Mouse (Mus musculus) hindbrain, embryonic 11.5 days (tissue): Measurements from ENCODE around the gene Myt1. TPM values are rescaled to one million over a fixed set of nuclear protein-coding genes. Genes with fewer than 3 reads are reported as not detected.

Source experiments
- ATAC-seq: fragments of 200-750 bp; cut with Nextera tagmentation; 2 replicates; pipeline ENCODE4 v1.8.0; 2017; ENCODE audit warnings: mild to moderate bottlenecking, moderate TSS enrichment, moderate library complexity; ENCODE audit not compliant: low FRiP score
- DNase-seq: peaks from one replicate; pipeline ENCODE4 v3.0.0-alpha.2; 2015; ENCODE audit warnings: low spot score
- H3K27ac ChIP-seq: fragments of 300-500 bp; sonication (generic); 2 replicates; pipeline ENCODE4 v1.5.1; 2014; ENCODE audit warnings: mild to moderate bottlenecking, low read depth, low read length
- H3K27me3 ChIP-seq: fragments of 300-500 bp; sonication (generic); 2 replicates; pipeline ENCODE4 v1.6.1; 2014; ENCODE audit warnings: mild to moderate bottlenecking, low read length, moderate library complexity, mixed read lengths; ENCODE audit not compliant: control insufficient read depth, insufficient read depth
- H3K36me3 ChIP-seq: fragments of 300-500 bp; sonication (generic); 2 replicates; pipeline ENCODE4 v1.6.1; 2014; ENCODE audit warnings: mild to moderate bottlenecking, low read length, moderate library complexity, mixed read lengths; ENCODE audit not compliant: control insufficient read depth, insufficient read depth
- H3K4me1 ChIP-seq: fragments of 300-500 bp; sonication (generic); replicated peaks from 2 replicates; pipeline ENCODE4 v1.6.1; 2014; ENCODE audit warnings: low read length, mixed read lengths; ENCODE audit not compliant: control insufficient read depth, insufficient read depth
- H3K4me2 ChIP-seq: fragments of 300-500 bp; sonication (generic); replicated peaks from 2 replicates; pipeline ENCODE4 v1.6.1; 2014; ENCODE audit warnings: mild to moderate bottlenecking, low read depth, low read length
- H3K4me3 ChIP-seq: fragments of 300-500 bp; sonication (generic); 2 replicates; pipeline ENCODE4 v1.5.1; 2014; ENCODE audit warnings: low read depth, low read length
- H3K9ac ChIP-seq: fragments of 300-500 bp; sonication (generic); 2 replicates; pipeline ENCODE4 v1.6.1; 2014; ENCODE audit warnings: low read depth, low read length
- H3K9me3 ChIP-seq: fragments of 300-500 bp; sonication (generic); 2 replicates; pipeline ENCODE4 v1.6.1; 2016; ENCODE audit warnings: low read length; ENCODE audit not compliant: control insufficient read depth
- WGBS: fragments of 180-500 bp; shearing (Covaris S2); extraction: QIAGEN DNeasy Blood & Tissue Kit; methylation state at CpG from one replicate; pipeline ENCODE4 v1.1.7; 2014; 5-methylcytosine and 5-hydroxymethylcytosine counted together
- polyA plus RNA-seq: library from polyadenylated mRNA; unstranded; fragments of >200 nt; fragmentation: Nextera tagmentation; extraction: Ambion mirVana; gene quantifications from 2 replicates; pipeline ENCODE4 v1.2.1, GENCODE M21; 2014

The Myt1 gene
- 38.7 and 39.3 TPM in 2 replicates for polyA plus RNA-seq

DNA sequence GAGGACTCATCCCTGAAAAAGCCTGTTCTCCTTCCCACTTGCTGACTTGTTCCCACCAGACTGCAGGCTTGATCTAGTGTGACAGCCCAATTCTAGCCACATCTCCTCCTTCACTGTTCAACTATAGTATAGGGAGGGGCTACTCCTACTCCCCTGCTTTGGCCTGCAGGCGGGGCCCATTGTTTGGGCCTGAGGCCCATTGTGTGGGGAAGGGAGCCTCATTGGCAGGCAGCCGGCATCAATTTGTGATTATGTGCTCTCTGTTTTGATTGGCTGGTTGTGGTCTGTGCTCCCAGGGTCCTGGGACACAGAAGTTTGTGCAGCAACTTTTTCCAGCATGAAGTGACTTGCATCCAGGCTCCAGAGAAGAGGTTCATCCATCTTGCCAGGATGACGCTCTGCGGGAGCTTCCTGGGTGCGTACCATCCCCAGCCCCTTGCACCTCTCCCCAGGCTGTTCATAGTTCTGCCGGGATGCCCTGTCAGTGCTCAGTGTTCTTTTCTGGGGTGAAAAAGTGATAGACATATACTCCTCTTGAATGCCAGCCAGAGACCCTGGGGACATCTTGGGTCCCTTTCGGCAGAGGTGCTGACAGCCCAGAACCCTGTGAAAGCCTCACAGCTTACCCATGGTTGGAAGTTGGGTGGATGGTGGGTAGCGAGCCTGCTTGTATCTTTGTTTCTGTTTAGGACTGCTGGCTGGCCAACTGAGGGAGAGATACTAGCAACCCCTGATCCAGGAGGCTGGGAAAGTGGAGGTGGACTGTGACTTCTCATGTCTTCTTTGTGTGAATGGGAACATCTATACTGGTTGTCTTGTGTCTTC, at the start of gene Myt1:
Myt1 (plus strand) TSS at position 327 of the 825 bp plus-strand sequence.
- H3K9ac ChIP-seq = peak within 1 kb of the TSS; percentile 68
- peak; percentile 90 for ATAC-seq
- H3K9me3 ChIP-seq = no peaks in the 10 kb centered on the region
- H3K27me3 ChIP-seq = no peaks in the 10 kb centered on the region
- peak within 1 kb of the TSS; percentile 61 for H3K4me2 ChIP-seq
- no peaks in the 10 kb centered on the region for H3K36me3 ChIP-seq
- H3K4me1 ChIP-seq = no peaks in the 10 kb centered on the region; the same call in 1 of the 2 replicates
- WGBS = 25% methylated on average over 8 of the region's 8 CpGs
- H3K4me3 ChIP-seq = peak within 1 kb of the TSS; percentile 42
- H3K27ac ChIP-seq = peak within 1 kb of the TSS; percentile 98
- peak; percentile 82 for DNase-seq

DNA sequence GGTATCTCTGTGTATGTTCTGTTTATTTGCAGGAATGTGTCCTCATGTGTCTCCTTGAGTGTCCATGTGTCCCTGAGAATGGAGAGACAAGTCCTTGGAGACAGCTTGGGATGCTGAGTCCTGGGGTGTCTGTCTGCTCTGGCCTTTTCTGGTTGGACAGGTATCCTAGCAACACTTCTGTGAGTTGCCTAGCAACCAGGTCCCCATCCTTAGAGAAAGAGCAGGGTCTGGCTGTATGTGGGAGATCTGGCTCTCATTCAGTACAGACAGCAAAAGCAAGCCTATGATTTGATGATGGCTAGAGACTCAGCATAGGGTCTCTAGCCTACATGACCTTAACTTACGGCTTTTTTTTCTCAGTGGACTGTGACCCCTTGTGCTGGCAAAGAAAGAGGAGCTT, 49.4 kb upstream of the Myt1 start:
- Histone ChIP-seq H3K4me2 (no peak overlapping the region), H3K36me3 (no peaks in the 10 kb centered on the region), H3K27me3 (no peaks in the 10 kb centered on the region), H3K4me1 (peaks cover 4% of the 10 kb centered on the region), H3K9me3 (no peaks in the 10 kb centered on the region), H3K9ac (no peak overlapping the region), H3K27ac (peak overlapping the region; percentile 69), H3K4me3 (no peak overlapping the region)
- 70% methylated on average over 1 of the region's 1 CpGs for WGBS
- DNase-seq = peak; percentile 50
- ATAC-seq = peak; percentile 70

DNA sequence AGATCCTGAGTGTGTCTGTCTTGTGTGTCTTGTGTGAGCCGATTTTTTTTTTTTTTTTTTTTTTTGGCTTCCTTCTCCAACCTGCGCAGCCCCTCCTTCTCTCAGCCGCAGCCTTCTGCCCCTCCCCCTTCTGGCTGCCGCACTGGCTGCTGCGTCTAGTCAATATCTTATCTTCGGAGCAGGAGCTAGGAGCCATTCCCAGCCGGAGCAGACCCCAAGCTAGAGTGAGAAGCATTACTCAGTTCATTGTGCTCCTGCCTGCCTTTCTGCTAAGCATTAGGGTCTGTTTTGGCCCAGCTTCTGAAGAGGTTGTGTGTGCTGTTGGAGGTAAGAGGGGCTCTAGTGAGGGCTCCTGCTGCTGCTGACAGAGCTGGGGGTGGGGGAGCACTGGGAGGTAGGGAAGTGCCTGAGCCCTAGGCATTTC, 48.2 kb upstream of the Myt1 start, which contains the start of gene Oprl1:
Oprl1 (plus strand) TSS at position 114 of the 424 bp plus-strand sequence.
- ATAC-seq (peak; percentile 69), DNase-seq (peak; percentile 69)
- Histone ChIP-seq H3K27me3 (no peaks in the 10 kb centered on the region), H3K4me3 (peak within 1 kb of the TSS; percentile 38), H3K9me3 (no peaks in the 10 kb centered on the region), H3K36me3 (no peaks in the 10 kb centered on the region), H3K9ac (peak within 1 kb of the TSS; percentile 54), H3K4me2 (peak within 1 kb of the TSS; percentile 42), H3K4me1 (peaks cover 4% of the 10 kb centered on the region), H3K27ac (peak within 1 kb of the TSS; percentile 69)
- under 1% methylated on average over 7 of the region's 7 CpGs for WGBS

DNA sequence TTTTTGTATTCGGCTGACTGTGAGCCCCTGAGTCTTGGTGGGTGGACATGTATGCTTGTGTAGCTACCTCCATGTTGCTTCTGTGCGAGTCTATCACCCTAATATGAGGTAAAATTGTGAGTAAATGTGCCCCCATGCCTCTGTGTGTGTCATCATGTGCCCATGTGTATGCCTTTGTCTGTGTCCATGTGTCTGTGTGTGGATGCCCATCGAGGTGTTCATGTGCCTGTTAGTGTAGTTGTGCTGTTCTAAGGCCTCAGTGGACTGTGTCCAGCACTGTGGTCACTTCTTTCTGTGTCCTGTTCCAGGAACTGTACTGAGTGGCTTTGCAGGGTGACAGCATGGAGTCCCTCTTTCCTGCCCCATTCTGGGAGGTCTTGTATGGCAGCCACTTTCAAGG, 47.8 kb upstream of the Myt1 start:
- 67% methylated on average over 3 of the region's 3 CpGs for WGBS
- peaks cover 4% of the 10 kb centered on the region for H3K4me1 ChIP-seq
- peak; percentile 41 for ATAC-seq

DNA sequence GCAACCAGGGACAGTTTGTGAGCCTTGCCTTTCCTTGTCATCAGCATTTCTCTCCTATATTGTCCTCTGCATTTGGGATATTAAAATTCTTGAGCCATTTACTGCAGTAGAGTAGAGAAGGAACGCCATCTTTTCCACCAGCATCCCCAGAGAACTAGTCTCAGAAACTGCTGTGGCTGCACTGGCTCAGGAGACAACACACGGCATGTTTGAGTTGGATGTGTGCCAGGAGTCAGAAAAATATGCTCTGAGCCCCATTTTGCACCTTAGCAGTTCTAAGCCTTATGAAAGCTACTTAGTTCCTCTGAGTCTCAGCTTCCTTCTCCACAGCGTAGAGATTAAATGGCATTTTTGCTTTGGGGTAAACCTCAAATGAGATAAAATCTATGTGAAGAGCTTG, 46.1 kb upstream of the Myt1 start:
- WGBS = 77% methylated on average over 3 of the region's 3 CpGs
- DNase-seq (no peak), ATAC-seq (no peak)
- Histone ChIP-seq H3K9ac (no peak overlapping the region), H3K4me1 (peaks cover 4% of the 10 kb centered on the region), H3K27me3 (no peaks in the 10 kb centered on the region), H3K27ac (no peak overlapping the region), H3K36me3 (no peaks in the 10 kb centered on the region), H3K9me3 (no peaks in the 10 kb centered on the region), H3K4me3 (no peak overlapping the region), H3K4me2 (no peak overlapping the region)

More for the DNA sequence above, 47.8 kb upstream of the Myt1 start:
- peak overlapping the region; percentile 65; the same call in 1 of the 2 replicates for H3K27ac ChIP-seq
- no peak for DNase-seq
- H3K4me3 ChIP-seq = peak overlapping the region; percentile 38
- H3K9ac ChIP-seq = peak overlapping the region; percentile 54
- no peaks in the 10 kb centered on the region for H3K36me3 ChIP-seq
- peak overlapping the region; percentile 42 for H3K4me2 ChIP-seq
- H3K27me3 ChIP-seq = no peaks in the 10 kb centered on the region
- H3K9me3 ChIP-seq = no peaks in the 10 kb centered on the region

DNA sequence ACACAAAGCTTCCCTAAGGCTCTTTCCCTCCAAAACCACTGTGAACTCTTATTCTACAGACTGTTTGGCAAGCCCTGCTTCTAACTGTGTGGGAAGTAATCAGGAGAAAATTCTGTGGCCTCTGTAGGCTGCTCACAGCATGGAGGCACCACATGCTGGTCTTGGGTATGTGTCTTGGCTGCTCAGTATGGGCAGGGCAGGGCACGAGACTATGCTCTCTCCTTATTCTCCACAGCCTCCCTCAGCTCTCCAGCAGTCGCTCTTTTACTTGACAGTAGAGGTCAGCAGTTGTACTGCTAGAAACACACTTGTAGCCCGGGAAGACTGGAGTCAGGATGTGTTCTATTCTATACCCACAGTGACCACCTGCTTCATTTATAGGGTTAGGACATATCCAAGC, 43.1 kb upstream of the Myt1 start:
- no peak overlapping the region for H3K27ac ChIP-seq
- H3K4me1 ChIP-seq = peaks cover 4% of the 10 kb centered on the region
- no peak overlapping the region for H3K4me2 ChIP-seq
- ATAC-seq = no peak
- no peaks in the 10 kb centered on the region for H3K36me3 ChIP-seq
- no peak for DNase-seq
- H3K4me3 ChIP-seq = no peak overlapping the region
- no peak overlapping the region for H3K9ac ChIP-seq
- no peaks in the 10 kb centered on the region for H3K9me3 ChIP-seq
- WGBS = 28% methylated on average over 3 of the region's 3 CpGs
- H3K27me3 ChIP-seq = no peaks in the 10 kb centered on the region

DNA sequence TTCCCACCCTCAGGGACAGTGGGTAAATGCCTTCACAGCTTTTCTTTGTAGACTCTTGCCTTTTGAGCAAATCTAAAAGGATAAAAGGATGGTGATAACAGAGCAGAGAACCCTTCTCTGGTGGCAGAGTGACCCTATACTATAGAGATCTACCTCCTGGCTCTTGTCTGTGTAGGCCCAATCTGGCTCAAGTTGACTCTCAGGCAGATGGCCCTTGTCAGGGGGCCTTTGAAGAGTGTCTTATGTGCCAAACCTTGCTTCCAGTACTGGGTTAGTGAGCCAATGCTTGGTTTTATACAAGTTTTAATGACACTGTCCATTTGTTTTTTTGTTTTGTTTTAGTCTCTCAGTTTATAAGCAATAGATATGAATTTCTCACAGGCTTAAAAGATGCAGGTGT, 41.9 kb upstream of the Myt1 start:
- ATAC-seq (no peak), DNase-seq (no peak)
- Histone ChIP-seq H3K36me3 (no peaks in the 10 kb centered on the region), H3K9me3 (no peaks in the 10 kb centered on the region), H3K4me1 (no peaks in the 10 kb centered on the region), H3K9ac (no peak overlapping the region), H3K27ac (no peak overlapping the region), H3K27me3 (no peaks in the 10 kb centered on the region), H3K4me3 (no peak overlapping the region), H3K4me2 (no peak overlapping the region)

DNA sequence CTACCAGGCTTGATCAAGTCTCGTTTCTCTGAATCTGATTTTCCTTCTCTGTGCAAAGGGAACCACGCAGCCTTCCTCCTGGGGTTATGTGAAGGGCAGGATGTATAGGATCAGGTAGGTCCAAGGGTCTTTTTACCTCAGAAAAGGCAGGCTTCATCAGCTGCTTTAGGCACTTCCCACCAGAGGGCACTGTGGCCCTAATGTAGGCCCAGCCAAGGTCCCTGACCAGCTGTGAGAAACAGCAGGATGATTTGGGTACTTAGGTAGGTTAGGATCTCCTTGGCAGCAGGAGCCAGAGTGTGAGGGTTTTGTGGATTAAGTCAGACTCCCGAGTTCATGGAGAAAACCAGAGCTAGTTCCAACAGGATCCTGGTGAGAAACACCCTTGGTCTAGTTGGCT, 40.9 kb upstream of the Myt1 start:
- no peaks in the 10 kb centered on the region for H3K27me3 ChIP-seq
- no peaks in the 10 kb centered on the region for H3K36me3 ChIP-seq
- H3K9me3 ChIP-seq = no peaks in the 10 kb centered on the region
- ATAC-seq (peak; percentile 40; the same call in 1 of the 2 replicates), DNase-seq (peak; percentile 74)
- no peaks in the 10 kb centered on the region for H3K4me1 ChIP-seq
- no peak overlapping the region for H3K27ac ChIP-seq
- no peak overlapping the region for H3K9ac ChIP-seq
- no peak overlapping the region for H3K4me2 ChIP-seq
- H3K4me3 ChIP-seq = no peak overlapping the region
- WGBS = 22% methylated on average over 3 of the region's 3 CpGs
